Mouse (Mus musculus) ES-E14 (cell line): Measurements from ENCODE around the gene Tbc1d17.

Source experiments
- CHD2 ChIP-seq: IDR thresholded peaks from 2 replicates; pipeline ENCODE4 v1.6.1; 2014; ENCODE audit warnings: mild to moderate bottlenecking, low read depth, low read length, inconsistent platforms
- HCFC1 ChIP-seq: IDR thresholded peaks from 2 replicates; pipeline ENCODE4 v1.6.1; 2012; ENCODE audit warnings: low read length, inconsistent platforms, borderline replicate concordance; ENCODE audit not compliant: insufficient read depth
- ZC3H11A ChIP-seq: IDR thresholded peaks from 2 replicates; pipeline ENCODE4 v1.6.1; 2012; ENCODE audit warnings: low read depth, mild to moderate bottlenecking, inconsistent platforms, low read length, borderline replicate concordance

DNA sequence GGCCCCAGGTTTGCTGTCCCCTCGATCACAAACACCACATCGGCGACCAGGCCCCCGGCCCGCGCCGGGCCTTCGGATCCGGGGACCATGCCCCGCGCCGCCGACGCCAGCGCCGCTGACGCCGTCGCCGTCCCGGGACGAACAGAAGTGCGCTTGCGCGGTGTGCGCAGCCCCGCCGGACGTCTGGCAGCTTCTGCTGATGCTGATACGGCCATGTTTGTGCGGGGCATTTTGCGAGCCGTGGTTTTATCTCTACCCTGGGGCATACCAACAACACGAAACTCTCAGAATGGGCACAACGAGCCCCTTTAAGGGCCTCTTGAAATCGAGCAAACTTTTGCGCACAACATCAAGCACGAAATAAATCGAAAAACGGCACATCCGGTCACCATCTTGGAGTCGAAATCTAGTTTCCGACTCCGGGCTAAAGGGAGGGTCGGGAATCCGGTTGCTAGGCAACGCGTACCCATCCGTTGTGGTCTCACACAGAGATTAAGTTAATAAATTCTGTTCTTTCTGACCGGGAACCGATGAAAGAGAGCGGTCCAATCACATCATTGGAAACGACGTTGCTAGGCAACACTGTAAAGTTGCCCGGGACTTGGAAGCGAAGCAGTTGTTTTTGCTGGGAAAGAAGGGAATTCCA, 43.5 kb upstream of the Tbc1d17 start, which contains the start of gene Med25:
- TF ChIP-seq HCFC1 (peak; percentile 91), ZC3H11A (no peak), CHD2 (no peak)
